Mouse (Mus musculus) liver, embryonic 12.5 days (tissue): ENCODE measurements at regions not wholly inside any gene's neighbourhood (a gene's known extent, or its start where the extent isn't known, plus 50 kb on each side); places are given as distances from the start of the nearest gene placed in this dataset.
"Not testable (repeated sequence)": the region's sequence is repeated elsewhere in the genome, so short reads cannot be mapped to it uniquely, and the experiment has no call there.

Experiments
- ATAC-seq: fragments of 200-750 bp; cut with Nextera tagmentation; 2 replicates; pipeline ENCODE4 v1.8.0; 2017; ENCODE audit warnings: moderate number of reproducible peaks, mild to moderate bottlenecking, moderate library complexity
- H3K27ac ChIP-seq: fragments of 300-500 bp; sonication (generic); 2 replicates; pipeline ENCODE4 v1.5.1; 2016; ENCODE audit warnings: mild to moderate bottlenecking
- H3K27me3 ChIP-seq: fragments of 300-500 bp; sonication (generic); replicated peaks from 2 replicates; pipeline ENCODE4 v1.6.1; 2016; ENCODE audit warnings: mild to moderate bottlenecking, moderate library complexity
- H3K36me3 ChIP-seq: fragments of 300-500 bp; sonication (generic); 2 replicates; pipeline ENCODE4 v1.6.1; 2016; ENCODE audit warnings: mild to moderate bottlenecking, moderate library complexity
- H3K4me1 ChIP-seq: fragments of 300-500 bp; sonication (generic); 2 replicates; pipeline ENCODE4 v1.6.1; 2016
- H3K4me2 ChIP-seq: fragments of 300-500 bp; sonication (generic); 2 replicates; pipeline ENCODE4 v1.6.1; 2016; ENCODE audit warnings: mild to moderate bottlenecking, moderate library complexity
- H3K4me3 ChIP-seq: fragments of 300-500 bp; sonication (generic); 2 replicates; pipeline ENCODE4 v1.5.1; 2016; ENCODE audit warnings: mild to moderate bottlenecking, moderate library complexity
- H3K9ac ChIP-seq: fragments of 300-500 bp; sonication (generic); 2 replicates; pipeline ENCODE4 v1.6.1; 2016; ENCODE audit warnings: mild to moderate bottlenecking, moderate library complexity
- H3K9me3 ChIP-seq: fragments of 300-500 bp; sonication (generic); replicated peaks from 2 replicates; pipeline ENCODE4 v1.6.1; 2016; ENCODE audit warnings: mild to moderate bottlenecking, moderate library complexity
- WGBS: fragments of 180-500 bp; shearing (Covaris S2); methylation state at CpG from one replicate; pipeline ENCODE4 v1.1.7; 2016; ENCODE audit not compliant: insufficient replicate concordance; 5-methylcytosine and 5-hydroxymethylcytosine counted together

DNA sequence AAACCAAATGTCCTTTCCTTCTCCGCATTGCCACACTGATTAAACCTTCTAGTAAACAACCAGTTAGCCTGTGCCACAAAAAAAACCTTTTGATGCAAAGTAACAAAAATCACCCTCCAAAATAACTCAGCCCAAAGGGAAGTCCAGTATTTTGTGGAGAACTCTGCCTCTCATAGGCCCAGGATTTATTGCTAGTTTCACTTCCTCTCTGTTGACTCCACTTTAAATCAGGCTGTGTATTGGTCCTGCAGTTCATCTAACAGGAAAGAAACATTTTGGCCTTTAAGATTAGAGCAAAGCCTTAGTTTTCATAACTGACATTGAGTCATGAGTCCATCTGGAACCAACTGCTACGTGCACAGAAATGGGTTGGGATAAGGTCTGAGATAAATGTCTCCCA lies 168.4 kb downstream of the Ube2e3 start:
- no peak overlapping the region for H3K4me2 ChIP-seq
- ATAC-seq: no peak
- no peaks in the 10 kb centered on the region for H3K27me3 ChIP-seq
- no peaks in the 10 kb centered on the region for H3K4me1 ChIP-seq
- no peak overlapping the region for H3K4me3 ChIP-seq
- no peaks in the 10 kb centered on the region for H3K36me3 ChIP-seq
- no peak overlapping the region for H3K27ac ChIP-seq
- no peaks in the 10 kb centered on the region for H3K9me3 ChIP-seq
- H3K9ac ChIP-seq: no peak overlapping the region
- 55% methylated on average over 2 of the region's 2 CpGs for WGBS

DNA sequence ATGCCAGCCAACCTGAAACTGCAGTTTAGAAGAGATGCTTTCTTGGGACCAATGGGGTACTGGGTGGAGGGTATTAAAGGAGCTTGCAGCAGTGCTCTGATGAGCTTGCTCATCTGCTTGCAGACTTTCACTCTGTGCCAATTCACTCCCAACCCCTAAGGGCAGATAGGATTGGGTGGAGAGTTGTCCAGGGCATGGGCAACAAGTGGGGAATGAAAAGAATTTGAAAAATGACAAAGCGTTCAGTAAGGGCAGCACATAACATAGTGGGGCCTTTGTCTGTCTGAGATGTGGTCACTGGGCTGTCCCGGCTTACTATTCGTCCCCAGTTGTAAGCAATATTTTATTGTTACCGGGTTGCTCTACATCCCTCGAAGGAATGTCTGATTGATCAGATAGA lies 170.7 kb downstream of the Ube2e3 start:
- Histone ChIP-seq H3K4me3 (no peak overlapping the region), H3K27ac (no peak overlapping the region), H3K36me3 (no peaks in the 10 kb centered on the region), H3K9ac (no peak overlapping the region), H3K4me1 (no peaks in the 10 kb centered on the region), H3K4me2 (no peak overlapping the region), H3K9me3 (no peaks in the 10 kb centered on the region), H3K27me3 (no peaks in the 10 kb centered on the region)
- ATAC-seq: no peak
- WGBS: 78% methylated on average over 5 of the region's 5 CpGs

GRCm38 (mm10) chr2:79044804-79045203 lies 176.9 kb downstream of the Ube2e3 start:
- 71% methylated on average over 3 of the region's 3 CpGs for WGBS

GRCm38 (mm10) chr2:79045508-79045907 lies 177.6 kb downstream of the Ube2e3 start:
- H3K4me3 ChIP-seq: no peak overlapping the region
- no peak overlapping the region for H3K9ac ChIP-seq
- ATAC-seq: no peak
- H3K27ac ChIP-seq: no peak overlapping the region
- H3K9me3 ChIP-seq: no peaks in the 10 kb centered on the region
- no peaks in the 10 kb centered on the region for H3K27me3 ChIP-seq
- H3K4me2 ChIP-seq: no peak overlapping the region
- WGBS: 62% methylated on average over 4 of the region's 4 CpGs
- no peaks in the 10 kb centered on the region for H3K36me3 ChIP-seq
- H3K4me1 ChIP-seq: no peaks in the 10 kb centered on the region

More at GRCm38 (mm10) chr2:79044804-79045203, 176.9 kb downstream of the Ube2e3 start:
- not testable (repeated sequence) for H3K4me2 ChIP-seq, H3K9ac ChIP-seq, H3K4me3 ChIP-seq, ATAC-seq, H3K9me3 ChIP-seq, H3K27me3 ChIP-seq, H3K4me1 ChIP-seq, H3K36me3 ChIP-seq, H3K27ac ChIP-seq

GRCm38 (mm10) chr2:79048020-79048419 lies 180.1 kb downstream of the Ube2e3 start:
- Histone ChIP-seq H3K9me3 (no peaks in the 10 kb centered on the region), H3K4me3 (no peak overlapping the region), H3K4me2 (no peak overlapping the region), H3K27me3 (no peaks in the 10 kb centered on the region), H3K36me3 (no peaks in the 10 kb centered on the region), H3K9ac (no peak overlapping the region), H3K4me1 (no peaks in the 10 kb centered on the region), H3K27ac (no peak overlapping the region)
- 69% methylated on average over 7 of the region's 7 CpGs for WGBS
- no peak for ATAC-seq

- H3K9me3 ChIP-seq: no peaks in the 10 kb centered on the region
- H3K4me3 ChIP-seq: no peak overlapping the region
- no peak overlapping the region for H3K27ac ChIP-seq
- H3K36me3 ChIP-seq: no peaks in the 10 kb centered on the region
- 77% methylated on average over 5 of the region's 5 CpGs for WGBS
- H3K27me3 ChIP-seq: no peaks in the 10 kb centered on the region
- no peak overlapping the region for H3K9ac ChIP-seq
- H3K4me2 ChIP-seq: no peak overlapping the region
- no peak for ATAC-seq
- H3K4me1 ChIP-seq: no peaks in the 10 kb centered on the region
Observed at GRCm38 (mm10) chr2:79048777-79049537, 181.0 kb downstream of the Ube2e3 start.

- Histone ChIP-seq H3K27me3 (no peaks in the 10 kb centered on the region), H3K9me3 (no peaks in the 10 kb centered on the region), H3K27ac (no peak overlapping the region), H3K36me3 (no peaks in the 10 kb centered on the region), H3K4me2 (no peak overlapping the region), H3K4me3 (no peak overlapping the region), H3K9ac (no peak overlapping the region), H3K4me1 (no peaks in the 10 kb centered on the region)
- ATAC-seq: no peak
- 77% methylated on average over 1 of the region's 1 CpGs for WGBS
Observed at GRCm38 (mm10) chr2:79050495-79051046, 182.6 kb downstream of the Ube2e3 start.

- no peak for ATAC-seq
- no peak overlapping the region for H3K27ac ChIP-seq
- H3K27me3 ChIP-seq: no peaks in the 10 kb centered on the region
- no peaks in the 10 kb centered on the region for H3K9me3 ChIP-seq
- no peak overlapping the region for H3K4me3 ChIP-seq
- no peak overlapping the region for H3K4me2 ChIP-seq
- H3K9ac ChIP-seq: no peak overlapping the region
- no peaks in the 10 kb centered on the region for H3K36me3 ChIP-seq
- no peaks in the 10 kb centered on the region for H3K4me1 ChIP-seq
- 58% methylated on average over 1 of the region's 1 CpGs for WGBS
Observed at GRCm38 (mm10) chr2:79052226-79052625, 184.3 kb downstream of the Ube2e3 start.

DNA sequence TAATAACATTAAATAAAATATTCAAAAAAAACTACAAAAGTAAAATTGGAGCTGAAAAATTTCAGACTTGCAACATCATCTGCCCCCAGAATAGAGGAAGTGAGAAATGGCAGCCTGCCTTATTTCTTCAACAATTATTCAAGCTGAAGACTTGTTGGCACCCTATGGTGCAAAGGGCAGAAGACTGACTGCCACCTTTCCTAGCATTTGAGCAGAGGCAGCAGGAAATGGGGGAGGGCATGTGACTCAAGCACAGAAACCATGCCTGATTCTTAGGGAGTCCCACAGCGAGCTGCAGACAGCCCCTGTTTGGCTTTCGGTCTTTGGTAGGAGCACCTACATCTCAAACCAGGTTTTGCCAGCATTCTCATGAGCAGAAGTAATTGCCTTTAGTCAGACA lies 188.2 kb downstream of the Ube2e3 start:
- Histone ChIP-seq H3K4me1 (no peaks in the 10 kb centered on the region), H3K4me2 (no peak overlapping the region), H3K4me3 (no peak overlapping the region), H3K27me3 (no peaks in the 10 kb centered on the region), H3K9me3 (no peaks in the 10 kb centered on the region), H3K36me3 (no peaks in the 10 kb centered on the region), H3K27ac (no peak overlapping the region), H3K9ac (no peak overlapping the region)
- WGBS: 68% methylated on average over 2 of the region's 2 CpGs
- ATAC-seq: no peak

- H3K4me2 ChIP-seq: no peak overlapping the region
- no peaks in the 10 kb centered on the region for H3K27me3 ChIP-seq
- no peaks in the 10 kb centered on the region for H3K4me1 ChIP-seq
- no peak overlapping the region for H3K27ac ChIP-seq
- no peaks in the 10 kb centered on the region for H3K9me3 ChIP-seq
- ATAC-seq: no peak
- no peak overlapping the region for H3K4me3 ChIP-seq
- 76% methylated on average over 7 of the region's 7 CpGs for WGBS
- no peaks in the 10 kb centered on the region for H3K36me3 ChIP-seq
- H3K9ac ChIP-seq: no peak overlapping the region
Observed at GRCm38 (mm10) chr2:79059115-79059943, 191.4 kb downstream of the Ube2e3 start.

GRCm38 (mm10) chr2:79059944-79060238 lies 192.0 kb downstream of the Ube2e3 start:
- Histone ChIP-seq H3K9ac (no peak overlapping the region), H3K9me3 (no peaks in the 10 kb centered on the region), H3K4me2 (no peak overlapping the region), H3K27me3 (no peaks in the 10 kb centered on the region), H3K36me3 (no peaks in the 10 kb centered on the region), H3K27ac (no peak overlapping the region), H3K4me3 (no peak overlapping the region), H3K4me1 (no peaks in the 10 kb centered on the region)
- 70% methylated on average over 4 of the region's 4 CpGs for WGBS
- no peak for ATAC-seq

- H3K27ac ChIP-seq: no peak overlapping the region
- H3K9me3 ChIP-seq: no peaks in the 10 kb centered on the region
- H3K4me2 ChIP-seq: no peak overlapping the region
- no peaks in the 10 kb centered on the region for H3K27me3 ChIP-seq
- 75% methylated on average over 7 of the region's 7 CpGs for WGBS
- H3K36me3 ChIP-seq: no peaks in the 10 kb centered on the region
- no peak overlapping the region for H3K4me3 ChIP-seq
- H3K9ac ChIP-seq: no peak overlapping the region
- H3K4me1 ChIP-seq: no peaks in the 10 kb centered on the region
- no peak for ATAC-seq
Observed at GRCm38 (mm10) chr2:79060320-79060719, 192.4 kb downstream of the Ube2e3 start.
